Mouse (Mus musculus): ENCODE measurements around the gene Zc3h14.

DNA sequence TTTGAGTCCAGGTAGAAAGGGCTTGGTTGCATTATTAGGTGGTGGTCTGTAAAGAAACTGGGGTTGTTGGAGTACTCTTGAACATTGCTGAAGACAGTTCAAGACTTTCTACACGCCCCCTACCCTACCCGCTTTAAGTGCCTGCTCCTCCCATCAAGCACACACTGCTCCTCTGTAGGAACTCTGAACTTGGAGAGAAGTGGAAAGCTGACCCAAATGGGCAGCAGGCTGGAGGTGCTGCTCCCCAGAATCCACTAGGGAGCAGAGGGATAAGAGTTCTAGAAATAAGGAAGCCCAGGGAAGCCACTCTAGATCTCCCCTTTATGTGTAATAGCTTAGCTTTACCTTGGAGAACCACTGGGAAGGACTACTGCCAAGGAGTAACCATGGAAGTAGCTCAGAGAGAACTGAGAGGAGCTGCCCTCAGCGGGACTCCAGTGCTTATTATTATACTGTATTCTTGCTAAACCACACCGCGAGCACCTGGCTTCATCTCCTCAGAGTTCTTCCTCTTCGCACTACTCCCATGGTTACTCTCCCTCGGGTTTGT lies 8.9 kb upstream of the Zc3h14 start:
- TF ChIP-seq HCFC1 (IDR thresholded peaks at IDR 0.05; ENCODE audit: borderline replicate concordance, insufficient read depth, low read length) = no peak
- no peak for TF ChIP-seq ZC3H11A (IDR thresholded peaks at IDR 0.05; ENCODE audit: borderline replicate concordance, low read depth, low read length)

Data from ES-E14 (cell line).